9 mouse cellular contexts compared by ENCODE assay signal in the genomic region with DNA sequence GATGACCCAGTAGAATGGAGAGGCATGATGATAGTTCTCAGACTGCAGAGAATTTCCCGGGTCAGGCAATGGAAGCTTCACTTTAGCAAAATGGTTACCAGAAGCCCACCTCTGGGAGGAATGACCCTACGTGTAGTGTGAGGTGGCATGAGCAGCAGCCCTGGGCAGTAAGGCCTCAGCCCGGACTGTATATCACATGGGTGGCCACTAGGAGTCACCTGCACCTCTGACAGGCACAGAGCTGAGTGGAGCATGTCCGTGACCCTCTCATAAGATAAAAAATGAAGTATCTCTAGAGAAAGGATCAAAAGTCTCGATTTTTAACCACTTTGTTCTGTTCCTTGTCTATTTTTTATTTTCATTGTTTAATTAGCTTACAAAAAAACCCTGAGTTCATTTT. TPM values are rescaled to one million over a fixed set of nuclear protein-coding genes. Genes with fewer than 3 reads are reported as not detected.
A peak's percentile ranks its signal among the peaks of the same experiment; 100 is the strongest.
DNase-seq lines count a peak whose midpoint lies in the region; ATAC-seq and TF ChIP-seq lines count a peak whose summit lies in the region.
"Had no signal": no experiment of that assay in that cellular context is flagged by ENCODE, and none has a peak within 500 bp of the region (broad histone marks: within the 10 kb centered on the region; RNA-seq: fewer than 3 reads in every experiment).

No protein-coding gene starts in this region.

- H3K9ac ChIP-seq in forebrain, embryonic 14.5 days (ENCODE audit: low read length): no peak overlapping the region
- H3K9ac ChIP-seq in forebrain, postnatal 0 days: no peak overlapping the region
- H3K9ac ChIP-seq in midbrain, embryonic 15.5 days: no peak overlapping the region

- no peak overlapping the region for H3K27ac ChIP-seq in forebrain, embryonic 14.5 days (ENCODE audit: low read depth, low read length)
- H3K27ac ChIP-seq in forebrain, postnatal 0 days (ENCODE audit: low read depth, low read length): no peak overlapping the region
- H3K27ac ChIP-seq in testis, adult 2 months (ENCODE audit: control insufficient read depth, insufficient read depth, low read depth, low read length): no peak overlapping the region
- no peak overlapping the region for H3K27ac ChIP-seq in midbrain, embryonic 15.5 days

- H3K4me1 ChIP-seq in forebrain, embryonic 14.5 days (ENCODE audit: control insufficient read depth, insufficient read depth, low read length): no peaks in the 10 kb centered on the region
- no peaks in the 10 kb centered on the region for H3K4me1 ChIP-seq in forebrain, postnatal 0 days (ENCODE audit: insufficient read depth)
- H3K4me1 ChIP-seq in testis, adult 2 months (ENCODE audit: control insufficient read depth, insufficient read depth, low read length): no peaks in the 10 kb centered on the region
- H3K4me1 ChIP-seq in midbrain, embryonic 15.5 days: no peaks in the 10 kb centered on the region

- no peaks in the 10 kb centered on the region for H3K27me3 ChIP-seq in forebrain, embryonic 14.5 days (replicated peaks; ENCODE audit: control insufficient read depth, insufficient read depth, low read length)
- no peaks in the 10 kb centered on the region for H3K27me3 ChIP-seq in forebrain, postnatal 0 days (ENCODE audit: insufficient read depth, low read length)
- no peaks in the 10 kb centered on the region for H3K27me3 ChIP-seq in testis, adult 2 months (ENCODE audit: control insufficient read depth, insufficient read depth, low read length)
- no peaks in the 10 kb centered on the region for H3K27me3 ChIP-seq in midbrain, embryonic 15.5 days (replicated peaks)

- no peak overlapping the region for H3K4me3 ChIP-seq in forebrain, embryonic 14.5 days (ENCODE audit: low read depth, low read length)
- no peak overlapping the region for H3K4me3 ChIP-seq in forebrain, postnatal 0 days (ENCODE audit: low read depth, low read length)
- H3K4me3 ChIP-seq in testis, adult 2 months (ENCODE audit: control insufficient read depth, low read depth, low read length): no peak overlapping the region
- no peak overlapping the region for H3K4me3 ChIP-seq in midbrain, embryonic 15.5 days
- H3K4me3 ChIP-seq: erythroblast, embryonic 14.5 days had no signal

- H3K36me3 ChIP-seq in forebrain, embryonic 14.5 days (ENCODE audit: control insufficient read depth, insufficient read depth, low read length): no peaks in the 10 kb centered on the region
- H3K36me3 ChIP-seq in forebrain, postnatal 0 days (ENCODE audit: insufficient read depth): no peaks in the 10 kb centered on the region
- no peaks in the 10 kb centered on the region for H3K36me3 ChIP-seq in testis, adult 2 months (ENCODE audit: control insufficient read depth, insufficient read depth, low read length)
- no peaks in the 10 kb centered on the region for H3K36me3 ChIP-seq in midbrain, embryonic 15.5 days (replicated peaks)

- DNase-seq in forebrain, embryonic 14.5 days (ENCODE audit: low spot score): peak; percentile 17
- DNase-seq in forebrain, postnatal 0 days: no peak
- DNase-seq in testis, postnatal 10 days (ENCODE audit: low spot score): no peak
- DNase-seq in kidney, postnatal 14 days: peak; percentile 15
- peak; percentile 18 for DNase-seq in thymus, postnatal 4 days

- no peaks in the 10 kb centered on the region for H3K9me3 ChIP-seq in forebrain, embryonic 14.5 days (replicated peaks; ENCODE audit: control insufficient read depth, low read length)
- no peaks in the 10 kb centered on the region for H3K9me3 ChIP-seq in forebrain, postnatal 0 days (ENCODE audit: low read length)
- H3K9me3 ChIP-seq in midbrain, embryonic 15.5 days: no peaks in the 10 kb centered on the region

- 52% methylated on average over 5 of the region's 5 CpGs for WGBS in forebrain, embryonic 14.5 days
- 61% methylated on average over 5 of the region's 5 CpGs for WGBS in forebrain, postnatal 0 days
- 54% methylated on average over 5 of the region's 5 CpGs for WGBS in midbrain, embryonic 15.5 days

- H3K4me2 ChIP-seq in forebrain, embryonic 14.5 days (ENCODE audit: low read length): no peak overlapping the region
- H3K4me2 ChIP-seq in forebrain, postnatal 0 days (ENCODE audit: low read depth): no peak overlapping the region
- H3K4me2 ChIP-seq in midbrain, embryonic 15.5 days: no peak overlapping the region

- TF ChIP-seq POLR2A in testis, adult 2 months (IDR thresholded peaks at IDR 0.05; ENCODE audit: control insufficient read depth, low read depth, low read length): no peak

- no peak; the same call in 1 of the 2 replicates for ATAC-seq in forebrain, embryonic 14.5 days
- ATAC-seq in forebrain, postnatal 0 days: no peak
- ATAC-seq in monocyte, adult 5-6 weeks (replicated peaks; ENCODE audit: insufficient number of reproducible peaks, low FRiP score, low TSS enrichment, poor library complexity, severe bottlenecking): no peak
- ATAC-seq in midbrain, embryonic 15.5 days (replicated peaks): no peak

- no peak for TF ChIP-seq CTCF in forebrain, postnatal 0 days (IDR thresholded peaks at IDR 0.05; ENCODE audit: low read depth)
- peak; percentile 24; the same call in 1 of the 2 replicates for TF ChIP-seq CTCF in testis, adult 2 months (IDR thresholded peaks at IDR 0.05; ENCODE audit: control insufficient read depth, insufficient read depth, insufficient replicate concordance, low read depth, low read length)

RNA-seq across cellular contexts. Expression of gene Cpb2, which starts 14.4 kb away (rescaled TPM):
- polyA plus RNA-seq in forebrain, embryonic 14.5 days (2014; fragmentation: Nextera tagmentation; extraction: Ambion mirVana): 0.25 TPM in 1 of 2 replicates, not detected in the other
- total RNA-seq in forebrain, postnatal 0 days (2014; rRNA removed): not detected in 2 replicates
- not detected in 2 replicates for polyA plus RNA-seq in forebrain, postnatal 0 days (2015; fragmentation: Nextera tagmentation; extraction: Ambion mirVana)
- polyA plus RNA-seq in testis, adult 2 months (2012; rRNA removed): not detected in 2 replicates
- total RNA-seq in monocyte, adult 5-6 weeks (2017): not detected in 3 replicates
- polyA plus RNA-seq in midbrain, embryonic 15.5 days (2015; fragmentation: Nextera tagmentation; extraction: Ambion mirVana): 0.11 TPM in 1 of 2 replicates, not detected in the other
- polyA plus RNA-seq: erythroblast, embryonic 14.5 days had no signal

RNA-seq across cellular contexts. Expression of gene Zc3h13, which starts 27.7 kb away (rescaled TPM):
- polyA plus RNA-seq in forebrain, embryonic 14.5 days (2014; fragmentation: Nextera tagmentation; extraction: Ambion mirVana): 33.9 and 36.4 TPM in 2 replicates
- 21.4 and 25.7 TPM in 2 replicates for total RNA-seq in forebrain, postnatal 0 days (2014; rRNA removed)
- polyA plus RNA-seq in forebrain, postnatal 0 days (2015; fragmentation: Nextera tagmentation; extraction: Ambion mirVana): 31.4 and 51.3 TPM in 2 replicates
- polyA plus RNA-seq in testis, adult 2 months (2012; rRNA removed): 4.3 and 5.4 TPM in 2 replicates
- total RNA-seq in monocyte, adult 5-6 weeks (2017): 24.7 to 48.8 TPM (median 34.9 TPM) in 3 replicates
- 49.2 and 51.2 TPM in 2 replicates for polyA plus RNA-seq in midbrain, embryonic 15.5 days (2015; fragmentation: Nextera tagmentation; extraction: Ambion mirVana)

Comparison
In these comparisons a context has a peak if more than half of its experiments do, and no peak if none do; other contexts are left out.
1. DNase-seq: peak in forebrain, embryonic 14.5 days (single experiment), kidney, postnatal 14 days (single experiment) and thymus, postnatal 4 days (single experiment); none in forebrain, postnatal 0 days (single experiment) and testis, postnatal 10 days (single experiment).